Mouse (Mus musculus) heart, embryonic 10.5 days (tissue): ENCODE results near the gene Hoxa2. TPM values are rescaled to one million over a fixed set of nuclear protein-coding genes. Genes with fewer than 3 reads are reported as not detected.

Experiments used
- DNase-seq: peaks from one replicate; pipeline ENCODE4 v3.0.0-alpha.2; 2017; ENCODE audit warnings: low spot score
- H3K27ac ChIP-seq: fragments of 300-500 bp; sonication (generic); 2 replicates; pipeline ENCODE4 v1.5.1; 2016; ENCODE audit warnings: mild to moderate bottlenecking
- H3K27me3 ChIP-seq: fragments of 300-500 bp; sonication (generic); 2 replicates; pipeline ENCODE4 v1.6.1; 2016; ENCODE audit warnings: mild to moderate bottlenecking; ENCODE audit not compliant: poor library complexity, insufficient read depth, severe bottlenecking
- H3K36me3 ChIP-seq: fragments of 300-500 bp; sonication (generic); 2 replicates; pipeline ENCODE4 v1.6.1; 2016; ENCODE audit warnings: mild to moderate bottlenecking, moderate library complexity
- H3K4me1 ChIP-seq: fragments of 300-500 bp; sonication (generic); 2 replicates; pipeline ENCODE4 v1.6.1; 2016; ENCODE audit warnings: mild to moderate bottlenecking
- H3K4me3 ChIP-seq: fragments of 300-500 bp; sonication (generic); 2 replicates; pipeline ENCODE4 v1.5.1; 2016; ENCODE audit warnings: mild to moderate bottlenecking, moderate library complexity
- H3K9me3 ChIP-seq: fragments of 300-500 bp; sonication (generic); 2 replicates; pipeline ENCODE4 v1.6.1; 2016; ENCODE audit warnings: mild to moderate bottlenecking, moderate library complexity
- WGBS: fragments of 180-500 bp; shearing (Covaris S2); methylation state at CpG from one replicate; pipeline ENCODE4 v1.1.7; 2016; 5-methylcytosine and 5-hydroxymethylcytosine counted together
- polyA plus RNA-seq: library from polyadenylated mRNA; unstranded; fragments of >200 nt; fragmentation: Nextera tagmentation; extraction: Ambion mirVana; gene quantifications from 2 replicates; pipeline ENCODE4 v1.2.1, GENCODE M21; 2016

Gene Hoxa2
- polyA plus RNA-seq, 1 experiment from 2014 or later: 10.3 TPM

DNA sequence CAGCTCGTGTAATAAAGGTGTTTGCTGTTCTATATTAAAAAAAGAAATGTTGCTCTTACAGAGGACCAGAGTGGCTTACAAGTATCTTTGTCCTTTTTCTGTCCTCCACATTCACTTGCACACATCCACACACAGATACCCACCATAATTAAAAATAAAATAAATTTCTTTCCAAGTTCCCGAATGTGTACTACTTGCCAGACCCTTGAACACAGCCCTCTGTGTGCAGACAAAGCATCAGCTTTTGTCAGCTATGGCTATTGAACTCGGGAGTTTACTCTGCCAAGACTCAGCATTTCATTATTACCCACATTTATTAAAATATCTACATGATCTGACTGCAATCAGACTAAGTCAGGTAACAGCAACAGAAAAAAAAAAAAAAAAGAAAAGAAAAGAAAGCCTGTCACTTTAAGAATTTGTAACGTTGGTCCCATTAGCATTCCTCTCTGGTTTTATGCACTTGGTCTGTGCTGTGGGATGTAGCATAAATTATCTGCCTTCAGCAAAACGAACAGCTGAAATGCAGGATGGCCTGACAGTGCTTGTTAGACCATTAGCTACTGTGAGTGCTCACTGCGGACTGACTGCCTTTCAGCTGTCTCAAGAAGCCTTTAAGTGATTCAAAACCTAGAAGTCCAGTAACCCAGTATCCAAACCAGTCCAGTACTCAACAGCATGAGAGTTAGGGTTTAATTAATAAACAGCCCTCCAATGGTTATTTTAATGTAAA is 45.6 kb downstream of the Hoxa2 start:
- Histone ChIP-seq H3K27me3 (peaks cover 75% of the 10 kb centered on the region), H3K9me3 (no peaks in the 10 kb centered on the region), H3K4me1 (peaks cover 15% of the 10 kb centered on the region), H3K27ac (no peak overlapping the region), H3K4me3 (no peak overlapping the region), H3K36me3 (no peaks in the 10 kb centered on the region)
- WGBS: 48% methylated on average over 6 of the region's 6 CpGs
- DNase-seq: no peak

DNA sequence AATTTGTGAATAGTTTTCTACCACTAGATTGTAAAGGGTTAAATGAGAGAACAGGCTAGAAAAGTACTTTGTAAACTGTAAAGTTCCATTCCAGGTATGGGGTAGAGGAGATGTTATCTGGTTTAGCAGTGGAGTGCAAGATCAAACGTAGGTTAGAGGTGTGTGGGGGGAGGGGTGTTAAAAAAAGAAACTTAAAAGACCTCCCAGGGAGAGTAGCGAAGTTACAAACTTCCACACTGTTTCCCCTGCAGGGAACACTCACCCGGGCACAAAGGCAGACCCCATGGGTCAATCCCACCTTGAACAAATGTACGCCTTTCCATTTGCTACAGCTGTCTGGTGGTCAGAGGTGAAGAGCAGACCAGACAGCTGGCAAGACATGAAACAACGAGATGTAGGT is 48.7 kb downstream of the Hoxa2 start:
- Histone ChIP-seq H3K27me3 (peaks cover 78% of the 10 kb centered on the region), H3K9me3 (no peaks in the 10 kb centered on the region), H3K27ac (no peak overlapping the region), H3K4me3 (no peak overlapping the region), H3K36me3 (no peaks in the 10 kb centered on the region), H3K4me1 (peaks cover 19% of the 10 kb centered on the region)
- no peak for DNase-seq
- WGBS: 6% methylated on average over 5 of the region's 5 CpGs

Other genes with a start within 250 kb of the Hoxa2 start
- 11.8 and 26.4 TPM in 2 replicates for gene Skap2, start 152.3 kb downstream of the Hoxa2 start, polyA plus RNA-seq
- 1.00 and 4.1 TPM in 2 replicates for gene Hoxa1, start 6.5 kb downstream of the Hoxa2 start, polyA plus RNA-seq
- 0.07 and 1.5 TPM in 2 replicates for gene 5730596B20Rik, start 12.7 kb upstream of the Hoxa2 start, polyA plus RNA-seq
- gene Hoxa4, start 26.9 kb upstream of the Hoxa2 start, polyA plus RNA-seq: 0.17 and 1.4 TPM in 2 replicates
- gene Hoxa5, start 39.8 kb upstream of the Hoxa2 start, polyA plus RNA-seq: 0.58 and 6.0 TPM in 2 replicates
- gene Hoxa6, start 43.9 kb upstream of the Hoxa2 start, polyA plus RNA-seq: 0.30 TPM in 1 of 2 replicates, not detected in the other
- 0.57 and 3.7 TPM in 2 replicates for gene Hoxa3, start 48.5 kb upstream of the Hoxa2 start, polyA plus RNA-seq
- not detected in 2 replicates for gene Gm28308, start 48.5 kb upstream of the Hoxa2 start, polyA plus RNA-seq
- 0.11 and 2.5 TPM in 2 replicates for gene Hoxa7, start 57.0 kb upstream of the Hoxa2 start, polyA plus RNA-seq
- 0.37 and 5.6 TPM in 2 replicates for gene Hoxa9, start 66.3 kb upstream of the Hoxa2 start, polyA plus RNA-seq
- gene Hoxa10, start 76.0 kb upstream of the Hoxa2 start, polyA plus RNA-seq: 0.30 and 3.6 TPM in 2 replicates
- 0.06 and 1.7 TPM in 2 replicates for gene Hoxa11, start 81.0 kb upstream of the Hoxa2 start, polyA plus RNA-seq
- not detected in 2 replicates for gene Hoxa13, start 96.0 kb upstream of the Hoxa2 start, polyA plus RNA-seq
- 0.10 TPM in 1 of 2 replicates, not detected in the other for gene Evx1, start 148.7 kb upstream of the Hoxa2 start, polyA plus RNA-seq